Mouse (Mus musculus): ENCODE measurements around the gene Nav1.

DNA sequence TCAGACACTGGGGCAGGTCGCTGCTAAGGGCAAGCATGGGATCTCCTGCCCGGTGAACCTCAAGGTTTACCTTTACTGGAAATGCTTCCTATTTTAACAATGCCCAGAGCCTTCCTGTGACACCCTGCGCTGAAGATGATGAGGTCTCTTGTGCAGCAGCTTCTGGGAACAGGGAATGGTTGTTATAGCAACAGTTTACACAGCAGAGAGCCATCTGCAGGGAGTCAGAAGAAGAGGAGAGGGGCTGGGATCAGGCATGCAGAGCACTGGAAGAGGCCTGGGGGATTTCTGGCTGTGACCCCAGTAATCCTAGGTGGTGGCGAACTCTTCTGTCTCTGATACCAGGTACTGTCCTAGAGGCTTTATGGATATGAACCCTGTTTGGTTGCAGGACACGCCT lies 61.0 kb downstream of the Nav1 start:
- TF ChIP-seq CTCF (IDR thresholded peaks at IDR 0.05; ENCODE audit: low read depth, low read length): no peak
- no peak for TF ChIP-seq EP300 (IDR thresholded peaks at IDR 0.05; ENCODE audit: insufficient read depth, low read depth, low read length)
- no peak for TF ChIP-seq POLR2A (IDR thresholded peaks at IDR 0.05; ENCODE audit: insufficient read depth, low read length)
